Mouse (Mus musculus) testis, adult 2 months (tissue): ENCODE results near the gene Gpr1.

ENCODE experiments used
- CTCF ChIP-seq: fragments of 200-500 bp; IDR thresholded peaks from 2 replicates; pipeline ENCODE4 v1.5.1; 2012; ENCODE audit warnings: low read depth, mild to moderate bottlenecking, inconsistent platforms, low read length, moderate library complexity; ENCODE audit not compliant: control insufficient read depth, insufficient read depth, insufficient replicate concordance
- POLR2A ChIP-seq: fragments of 200-500 bp; IDR thresholded peaks from 2 replicates; pipeline ENCODE4 v1.6.1; 2012; ENCODE audit warnings: low read depth, mild to moderate bottlenecking, inconsistent platforms, low read length, moderate library complexity; ENCODE audit not compliant: control insufficient read depth

DNA sequence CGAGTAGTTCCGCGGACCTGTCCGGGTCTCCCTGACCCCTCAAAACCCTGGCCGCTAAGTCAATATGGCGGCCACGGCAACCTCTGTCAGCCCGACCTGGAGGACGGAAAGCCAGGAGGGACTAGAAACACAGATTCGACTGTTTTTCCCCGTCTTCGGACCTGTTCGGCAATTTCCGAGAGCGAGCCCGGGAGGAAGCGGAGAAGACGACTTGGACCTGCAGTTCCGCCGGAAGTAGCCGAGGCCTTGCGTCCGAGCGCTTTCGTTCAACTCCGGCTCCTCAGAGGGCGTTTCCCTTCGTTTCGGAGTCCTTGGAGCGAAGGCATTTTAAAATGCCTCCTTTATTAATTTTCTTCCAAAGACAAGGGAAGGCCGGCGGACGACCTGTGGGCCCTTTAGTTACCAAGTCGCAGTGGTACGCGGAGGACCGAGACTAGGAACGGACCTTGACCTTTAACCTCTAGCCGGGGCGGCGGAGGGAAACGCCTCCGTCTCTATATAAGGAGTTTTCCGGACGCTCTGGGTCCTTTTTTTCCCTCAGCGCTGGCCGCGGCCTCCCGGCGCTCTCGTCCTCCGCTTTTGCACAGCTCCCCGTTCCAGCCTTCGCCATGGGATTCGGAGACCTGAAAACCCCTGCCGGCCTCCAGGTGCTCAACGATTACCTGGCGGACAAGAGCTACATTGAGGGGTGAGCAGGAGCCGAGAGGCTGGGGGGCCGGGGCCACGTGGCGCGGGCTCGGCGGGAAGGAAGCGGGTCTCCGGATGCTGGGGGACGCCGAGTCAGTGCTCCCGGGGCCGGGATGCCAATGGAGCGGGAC is 37.5 kb downstream of the Gpr1 start, which contains the start of the genes Eef1b2 and Ndufs1:
- TF ChIP-seq POLR2A = peak; percentile 77
- no peak for TF ChIP-seq CTCF
